Mouse (Mus musculus) testis, adult 2 months (tissue): ENCODE data around the gene Cux2. TPM values are rescaled to one million over a fixed set of nuclear protein-coding genes. Genes with fewer than 3 reads are reported as not detected.
A peak's percentile ranks its signal among the peaks of the same experiment; 100 is the strongest.

Experiments
- H3K27ac ChIP-seq: fragments of 200-500 bp; 2 replicates; pipeline ENCODE4 v1.5.1; 2012; ENCODE audit warnings: low read depth, low read length; ENCODE audit not compliant: control insufficient read depth, insufficient read depth
- H3K27me3 ChIP-seq: fragments of 200-500 bp; 2 replicates; pipeline ENCODE4 v1.6.1; 2012; ENCODE audit warnings: mild to moderate bottlenecking, low read length, moderate library complexity; ENCODE audit not compliant: control insufficient read depth, insufficient read depth
- H3K36me3 ChIP-seq: fragments of 200-500 bp; 2 replicates; pipeline ENCODE4 v1.6.1; 2012; ENCODE audit warnings: mild to moderate bottlenecking, low read length; ENCODE audit not compliant: control insufficient read depth, insufficient read depth
- H3K4me1 ChIP-seq: fragments of 200-500 bp; 2 replicates; pipeline ENCODE4 v1.6.1; 2012; ENCODE audit warnings: low read length; ENCODE audit not compliant: control insufficient read depth, insufficient read depth
- H3K4me3 ChIP-seq: fragments of 200-500 bp; 2 replicates; pipeline ENCODE4 v1.5.1; 2012; ENCODE audit warnings: low read depth, mild to moderate bottlenecking, low read length, moderate library complexity, mixed read lengths; ENCODE audit not compliant: control insufficient read depth
- CTCF ChIP-seq: fragments of 200-500 bp; IDR thresholded peaks from 2 replicates; pipeline ENCODE4 v1.5.1; 2012; ENCODE audit warnings: low read depth, mild to moderate bottlenecking, inconsistent platforms, low read length, moderate library complexity; ENCODE audit not compliant: control insufficient read depth, insufficient read depth, insufficient replicate concordance
- POLR2A ChIP-seq: fragments of 200-500 bp; IDR thresholded peaks from 2 replicates; pipeline ENCODE4 v1.6.1; 2012; ENCODE audit warnings: low read depth, mild to moderate bottlenecking, inconsistent platforms, low read length, moderate library complexity; ENCODE audit not compliant: control insufficient read depth
- polyA plus RNA-seq: library from polyadenylated mRNA; depleted of rRNA; stranded (reverse); fragments of >200 nt; gene quantifications from 2 replicates; pipeline ENCODE4 v1.2.3, GENCODE M21; 2012

Gene Cux2
- polyA plus RNA-seq, 1 experiment = 7.5 TPM

DNA sequence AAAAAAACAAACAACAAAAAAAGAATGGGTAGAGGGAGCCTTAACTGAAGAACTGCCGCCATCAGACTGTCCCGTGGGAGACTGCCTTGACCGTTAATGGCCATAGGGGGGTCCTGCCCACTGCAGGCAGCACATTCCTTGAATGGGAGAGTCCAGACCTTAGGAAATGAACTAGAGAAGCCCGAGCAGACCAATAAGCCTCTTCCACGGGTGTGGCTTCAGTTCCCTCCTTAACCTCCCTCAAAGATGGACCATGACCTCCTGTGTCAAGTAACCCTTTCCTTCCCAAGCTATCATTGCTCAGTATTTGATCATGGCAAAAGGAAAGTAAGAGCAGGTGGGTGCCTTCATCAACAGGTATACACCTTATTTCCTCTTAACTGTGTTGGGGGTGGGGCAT is 187.9 kb downstream of the Cux2 start:
- no peak for TF ChIP-seq CTCF
- TF ChIP-seq POLR2A = no peak
- H3K27me3 ChIP-seq = no peaks in the 10 kb centered on the region
- no peak overlapping the region for H3K27ac ChIP-seq
- no peak overlapping the region for H3K4me3 ChIP-seq
- no peaks in the 10 kb centered on the region for H3K36me3 ChIP-seq
- H3K4me1 ChIP-seq = peaks cover 7% of the 10 kb centered on the region

DNA sequence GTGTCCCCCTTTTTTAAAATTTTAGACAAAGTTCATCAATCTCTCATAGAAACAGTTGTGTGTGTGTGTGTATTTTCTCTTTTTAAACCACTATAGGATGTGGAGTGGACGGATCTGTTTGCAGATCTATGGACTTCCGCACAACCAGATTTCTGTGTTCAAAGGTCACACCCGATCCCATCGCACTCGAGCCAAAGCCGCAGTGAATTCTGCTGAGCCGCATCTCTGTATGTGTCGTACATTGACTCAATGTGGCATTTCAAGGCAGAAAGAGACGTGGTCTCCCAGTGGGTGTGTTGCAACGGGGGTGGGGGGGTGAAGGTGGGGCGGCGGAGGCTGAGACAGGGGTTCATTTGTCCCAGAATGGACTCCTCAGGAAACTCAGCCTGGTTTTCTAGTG is 191.5 kb downstream of the Cux2 start:
- Histone ChIP-seq H3K4me1 (peaks cover 5% of the 10 kb centered on the region), H3K27me3 (no peaks in the 10 kb centered on the region), H3K27ac (no peak overlapping the region), H3K4me3 (no peak overlapping the region), H3K36me3 (no peaks in the 10 kb centered on the region)
- TF ChIP-seq POLR2A = no peak

DNA sequence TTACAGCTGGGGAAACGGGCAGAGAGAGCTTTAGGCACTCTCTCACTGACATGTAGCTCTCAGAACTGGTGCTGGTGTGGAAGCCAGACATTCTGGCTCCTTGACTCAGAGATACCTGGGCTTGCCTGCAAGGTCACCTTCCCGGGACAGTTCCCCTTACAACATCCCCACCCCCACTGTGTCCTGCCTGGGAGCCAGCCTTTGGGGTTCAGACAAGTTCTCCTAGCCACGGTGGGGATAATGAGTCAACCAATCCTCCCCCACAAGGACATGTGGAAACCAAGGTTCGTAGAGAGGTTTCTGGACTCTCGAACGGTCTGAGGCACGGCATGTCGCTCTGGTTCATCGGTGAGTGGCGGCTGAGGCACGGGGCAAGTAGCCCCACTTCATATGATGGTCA is 193.2 kb downstream of the Cux2 start:
- Histone ChIP-seq H3K4me3 (no peak overlapping the region), H3K36me3 (no peaks in the 10 kb centered on the region), H3K27ac (no peak overlapping the region), H3K4me1 (peaks cover 5% of the 10 kb centered on the region), H3K27me3 (no peaks in the 10 kb centered on the region)
- no peak for TF ChIP-seq CTCF
- TF ChIP-seq POLR2A = no peak

DNA sequence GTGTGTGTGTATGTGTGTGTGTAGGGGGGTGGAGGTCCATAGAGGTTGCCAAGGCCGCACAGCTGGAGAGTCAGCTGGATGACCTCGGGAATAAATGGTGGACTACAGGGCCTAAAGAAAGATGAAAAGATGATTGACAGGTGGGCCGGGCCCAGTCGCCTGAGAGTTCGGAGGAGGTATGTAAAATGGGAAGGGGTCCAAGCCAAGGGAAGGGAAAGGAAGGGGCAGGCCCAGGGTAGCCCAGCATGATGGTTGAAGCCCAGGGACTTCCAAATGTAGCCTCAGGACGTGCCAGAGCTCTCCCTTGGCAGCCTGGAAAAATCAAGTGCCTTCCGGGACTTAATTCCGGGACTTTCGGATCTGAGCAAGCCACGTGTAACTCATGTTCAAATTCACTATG is 195.1 kb downstream of the Cux2 start:
- TF ChIP-seq POLR2A (no peak), CTCF (no peak)
- Histone ChIP-seq H3K27me3 (no peaks in the 10 kb centered on the region), H3K4me1 (peaks cover 13% of the 10 kb centered on the region), H3K4me3 (no peak overlapping the region), H3K36me3 (no peaks in the 10 kb centered on the region), H3K27ac (no peak overlapping the region)

DNA sequence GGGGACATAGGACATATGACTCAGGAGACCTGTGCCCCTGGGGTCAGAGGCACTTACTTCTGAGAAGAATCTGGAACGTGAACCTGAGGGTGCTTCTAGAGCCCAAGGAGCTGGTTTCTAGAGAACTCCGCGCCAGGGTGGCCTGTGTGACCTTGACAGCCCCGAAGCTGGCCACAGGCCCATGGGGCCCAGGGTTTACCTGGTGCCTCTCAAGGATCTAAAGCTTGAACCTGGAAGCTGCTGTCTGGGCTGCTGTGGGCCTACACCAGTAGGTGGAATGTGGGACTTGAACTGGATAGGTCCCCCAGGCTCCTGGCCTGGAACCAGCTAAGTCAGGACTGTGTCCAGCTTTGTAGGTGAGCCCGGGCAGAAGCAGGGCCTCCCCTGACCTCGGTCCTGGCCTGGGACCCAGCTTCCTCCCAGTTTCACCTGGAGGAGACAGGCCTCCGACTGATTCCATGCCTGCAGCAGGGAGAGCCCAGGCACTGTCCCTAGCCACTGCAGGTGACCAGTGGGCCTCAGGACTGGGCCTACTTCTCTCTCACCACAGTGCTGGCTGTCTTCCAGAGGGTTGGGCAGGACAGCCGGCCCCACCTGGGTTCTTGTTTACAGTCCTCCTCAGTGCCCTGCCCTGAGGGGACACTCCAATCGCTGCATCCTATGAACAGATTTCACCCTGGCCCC is 196.4 kb downstream of the Cux2 start:
- no peaks in the 10 kb centered on the region for H3K36me3 ChIP-seq
- H3K27me3 ChIP-seq = no peaks in the 10 kb centered on the region
- H3K4me3 ChIP-seq = no peak overlapping the region
- no peak for TF ChIP-seq CTCF
- TF ChIP-seq POLR2A = no peak
- peaks cover 12% of the 10 kb centered on the region for H3K4me1 ChIP-seq
- H3K27ac ChIP-seq = no peak overlapping the region

- Histone ChIP-seq H3K4me3 (peak overlapping the region; percentile 99), H3K4me1 (peaks cover 28% of the 10 kb centered on the region), H3K27me3 (no peaks in the 10 kb centered on the region), H3K27ac (no peak overlapping the region), H3K36me3 (no peaks in the 10 kb centered on the region)
- TF ChIP-seq CTCF (no peak), POLR2A (no peak)
Measured at GRCm38 (mm10) chr5:121849478-121850349, 200.2 kb downstream of the Cux2 start.

DNA sequence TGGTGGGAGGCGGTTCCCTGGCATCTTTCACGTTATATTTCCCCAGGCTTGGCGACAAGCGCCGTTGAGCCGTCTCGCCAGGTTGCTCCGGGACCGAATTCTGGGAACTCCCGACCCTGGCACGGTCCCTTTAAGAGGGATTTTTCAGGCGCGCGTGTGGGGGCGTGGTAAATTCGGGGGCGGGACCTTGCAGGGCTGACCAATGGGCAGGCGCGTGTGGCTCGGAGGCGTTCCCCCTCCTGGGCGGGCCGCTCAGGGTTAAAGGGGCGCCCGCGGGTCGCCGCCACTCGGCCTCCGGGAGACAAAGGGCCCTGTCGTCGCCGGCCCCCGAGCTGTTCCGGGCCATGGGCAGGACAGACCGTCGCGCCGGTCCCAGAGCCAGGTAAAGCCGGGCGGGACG is 201.2 kb downstream of the Cux2 start, which contains the start of gene Pheta1:
Pheta1 (plus strand) TSS at position 242 of the 400 bp plus-strand sequence.
- TF ChIP-seq CTCF (no peak), POLR2A (peak; percentile 82)
- Histone ChIP-seq H3K27ac (peak within 1 kb of the TSS; percentile 74), H3K36me3 (no peaks in the 10 kb centered on the region), H3K27me3 (no peaks in the 10 kb centered on the region), H3K4me1 (peaks cover 28% of the 10 kb centered on the region), H3K4me3 (peak within 1 kb of the TSS; percentile 99)
